Mouse (Mus musculus): ENCODE data around the gene Mettl22.

DNA sequence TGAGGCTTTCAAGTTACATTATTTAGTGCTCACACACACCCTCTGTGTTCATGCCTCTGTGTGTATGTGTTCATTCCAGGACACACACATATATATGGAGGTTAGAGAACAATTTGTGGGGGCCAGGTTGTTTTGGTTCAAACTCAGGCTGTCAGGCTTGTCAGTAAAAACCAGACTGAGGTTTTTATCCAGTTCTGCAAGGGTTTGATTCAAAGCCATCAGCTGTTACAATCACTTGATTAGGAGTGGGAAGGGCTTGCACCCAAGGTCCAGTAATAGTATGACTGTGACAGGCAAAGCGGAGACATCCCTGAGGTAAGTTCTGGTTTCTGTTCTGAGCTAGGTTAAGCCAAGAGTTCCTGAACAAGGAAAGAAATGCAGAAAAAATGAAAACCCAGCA is 58.8 kb downstream of the Mettl22 start:
- no peak for TF ChIP-seq CTCF (conservative IDR thresholded peaks at IDR 0.05; ENCODE audit: insufficient read depth, insufficient read length, low read depth, low read length)
- no peak for TF ChIP-seq POLR2A (IDR thresholded peaks at IDR 0.05; ENCODE audit: low read depth, low read length)

All from kidney, adult 2 months (tissue).